Mouse (Mus musculus) gastrocnemius, adult 2 months (tissue): ENCODE measurements around the gene Tti1. TPM values are rescaled to one million over a fixed set of nuclear protein-coding genes. Genes with fewer than 3 reads are reported as not detected.
"Not testable (repeated sequence)": the region's sequence is repeated elsewhere in the genome, so short reads cannot be mapped to it uniquely, and the experiment has no call there.

Source experiments
- DNase-seq: peaks from one replicate; pipeline ENCODE4 v3.0.0; 2022
- H3K27ac ChIP-seq: fragments of 200-600 bp; 2 replicates; pipeline ENCODE4 v1.8.1; 2022; ENCODE audit warnings: mild to moderate bottlenecking
- H3K4me3 ChIP-seq: fragments of 200-600 bp; 2 replicates; pipeline ENCODE4 v1.8.1; 2022; ENCODE audit warnings: mild to moderate bottlenecking, moderate library complexity
- CTCF ChIP-seq: fragments of 200-600 bp; IDR thresholded peaks from 2 replicates; pipeline ENCODE4 v1.8.1; 2022; ENCODE audit warnings: antibody characterized with exemption, mild to moderate bottlenecking, moderate library complexity
- intact Hi-C: fragments of 180-260 bp; cut with DNase I; formaldehyde crosslinking; loops from one replicate; pipeline ENCODE4 v1.15.1; 2025
- total RNA-seq, 2 experiments: library from RNA; stranded (reverse); gene quantifications; 2 replicates each; pipeline ENCODE4 v1.2.3; 2021

The Tti1 gene
- total RNA-seq, 2 experiments from 2014 or later = 21.3 to 23.0 TPM

GRCm38 (mm10) chr2:158059666-158060105, 31.5 kb upstream of the Tti1 start:
- no peak for DNase-seq
- Histone ChIP-seq H3K4me3 (no peak overlapping the region), H3K27ac (peak overlapping the region; percentile 68)
- intact Hi-C loops = loop anchor here (5.0 kb wide), 1 partner anchor 83 kb away; no protein-coding TSS in a partner anchor
- no peak for TF ChIP-seq CTCF

GRCm38 (mm10) chr2:158058534-158058933, 30.3 kb upstream of the Tti1 start:
- H3K4me3 ChIP-seq = no peak overlapping the region
- intact Hi-C loops = no loop called here
- no peak for TF ChIP-seq CTCF
- peak; percentile 71 for DNase-seq
- peak overlapping the region; percentile 12; the same call in 1 of the 2 replicates for H3K27ac ChIP-seq

- no peak for TF ChIP-seq CTCF
Measured at GRCm38 (mm10) chr2:158057030-158057429, 28.8 kb upstream of the Tti1 start.

GRCm38 (mm10) chr2:158055383-158055782, 27.1 kb upstream of the Tti1 start:
- intact Hi-C loops, H3K4me3 ChIP-seq, DNase-seq, H3K27ac ChIP-seq: not testable (repeated sequence)
- 0 out of 2 replicates have a peak, but pooled peaks have one; percentile 5 for TF ChIP-seq CTCF

More at GRCm38 (mm10) chr2:158057030-158057429, 28.8 kb upstream of the Tti1 start:
- Histone ChIP-seq H3K4me3 (no peak overlapping the region), H3K27ac (no peak overlapping the region)
- intact Hi-C loops = no loop called here
- peak; percentile 25 for DNase-seq

- no peak for DNase-seq
- intact Hi-C loops = no loop called here
- H3K4me3 ChIP-seq = no peak overlapping the region
- no peak overlapping the region for H3K27ac ChIP-seq
- TF ChIP-seq CTCF = no peak
Measured at GRCm38 (mm10) chr2:158054596-158054995, 26.4 kb upstream of the Tti1 start.

- intact Hi-C loops = no loop called here
Measured at GRCm38 (mm10) chr2:158050116-158050515, 21.9 kb upstream of the Tti1 start.

GRCm38 (mm10) chr2:158048718-158049117, 20.5 kb upstream of the Tti1 start:
- TF ChIP-seq CTCF = no peak
- H3K27ac ChIP-seq = no peak overlapping the region
- DNase-seq = no peak
- intact Hi-C loops = loop anchor here (1.0 to 2.0 kb wide), 2 partner anchors 98 to 156 kb away; partner anchors contain the start of gene Tgm2
- H3K4me3 ChIP-seq = no peak overlapping the region

More at GRCm38 (mm10) chr2:158050116-158050515, 21.9 kb upstream of the Tti1 start:
- no peak for TF ChIP-seq CTCF
- Histone ChIP-seq H3K27ac (no peak overlapping the region), H3K4me3 (no peak overlapping the region)
- DNase-seq = no peak

GRCm38 (mm10) chr2:158047903-158048302, 19.7 kb upstream of the Tti1 start:
- DNase-seq = peak; percentile 65
- no peak overlapping the region for H3K27ac ChIP-seq
- no peak overlapping the region for H3K4me3 ChIP-seq
- peak; percentile 90 for TF ChIP-seq CTCF
- intact Hi-C loops = loop anchor here (1.0 to 2.0 kb wide), 2 partner anchors 98 to 157 kb away; partner anchors contain the start of gene Tgm2

- intact Hi-C loops = no loop called here
- no peak for DNase-seq
- Histone ChIP-seq H3K27ac (no peak overlapping the region), H3K4me3 (no peak overlapping the region)
- TF ChIP-seq CTCF = no peak
Measured at GRCm38 (mm10) chr2:158046186-158046585, 18.0 kb upstream of the Tti1 start.

GRCm38 (mm10) chr2:158043504-158043903, 15.3 kb upstream of the Tti1 start:
- no peak overlapping the region for H3K27ac ChIP-seq
- no peak for TF ChIP-seq CTCF
- DNase-seq = no peak
- intact Hi-C loops = no loop called here
- H3K4me3 ChIP-seq = no peak overlapping the region

- intact Hi-C loops = no loop called here
Measured at GRCm38 (mm10) chr2:158040396-158040795, 12.2 kb upstream of the Tti1 start.

GRCm38 (mm10) chr2:158039662-158040061, 11.4 kb upstream of the Tti1 start:
- peak overlapping the region; percentile 53; the same call in 1 of the 2 replicates for H3K27ac ChIP-seq
- DNase-seq = no peak
- TF ChIP-seq CTCF = no peak
- no peak overlapping the region for H3K4me3 ChIP-seq
- intact Hi-C loops = no loop called here

More at GRCm38 (mm10) chr2:158040396-158040795, 12.2 kb upstream of the Tti1 start:
- Histone ChIP-seq H3K27ac (no peak overlapping the region; the same call in 1 of the 2 replicates), H3K4me3 (no peak overlapping the region)
- DNase-seq = no peak
- no peak for TF ChIP-seq CTCF

GRCm38 (mm10) chr2:158037571-158037970, 9.3 kb upstream of the Tti1 start:
- Histone ChIP-seq H3K4me3 (no peak overlapping the region), H3K27ac (no peak overlapping the region)
- intact Hi-C loops = no loop called here
- no peak for TF ChIP-seq CTCF
- no peak for DNase-seq

- DNase-seq = no peak
- H3K27ac ChIP-seq = no peak overlapping the region
- intact Hi-C loops = no loop called here
- TF ChIP-seq CTCF = no peak
- H3K4me3 ChIP-seq = no peak overlapping the region
Measured at GRCm38 (mm10) chr2:158036953-158037352, 8.7 kb upstream of the Tti1 start.
